Mouse (Mus musculus): Measurements from ENCODE around the gene H3f3a.

Gene H3f3a

DNA sequence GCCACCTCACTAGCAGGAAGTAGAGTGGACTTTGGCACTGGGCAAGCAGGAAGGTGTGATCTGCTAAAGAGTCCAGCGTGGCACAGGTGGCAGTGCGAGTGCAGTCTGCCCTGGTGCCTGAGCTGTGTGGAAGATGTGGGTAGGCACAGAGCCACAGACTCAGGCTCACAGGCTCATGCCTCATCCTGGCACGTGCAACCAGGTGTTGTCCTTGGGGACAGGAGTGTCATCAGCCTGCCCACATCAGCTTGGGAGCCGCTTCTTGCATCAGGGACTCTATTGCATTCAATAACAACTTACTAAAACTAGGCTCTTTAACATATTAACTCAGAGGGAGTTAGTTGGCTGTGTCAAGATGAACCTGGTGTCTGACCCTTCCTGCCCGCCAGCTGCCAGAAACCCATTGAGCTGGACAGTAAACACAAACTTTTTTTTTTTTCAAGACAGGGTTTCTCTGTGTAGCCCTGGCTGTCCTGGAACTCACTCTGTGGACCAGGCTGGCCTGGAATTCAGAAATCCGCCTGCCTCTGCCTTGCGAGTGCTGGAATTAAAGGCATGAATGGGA, 55.7 kb downstream of the H3f3a start:
- no peak for DNase-seq (ENCODE audit: low spot score)

DNA sequence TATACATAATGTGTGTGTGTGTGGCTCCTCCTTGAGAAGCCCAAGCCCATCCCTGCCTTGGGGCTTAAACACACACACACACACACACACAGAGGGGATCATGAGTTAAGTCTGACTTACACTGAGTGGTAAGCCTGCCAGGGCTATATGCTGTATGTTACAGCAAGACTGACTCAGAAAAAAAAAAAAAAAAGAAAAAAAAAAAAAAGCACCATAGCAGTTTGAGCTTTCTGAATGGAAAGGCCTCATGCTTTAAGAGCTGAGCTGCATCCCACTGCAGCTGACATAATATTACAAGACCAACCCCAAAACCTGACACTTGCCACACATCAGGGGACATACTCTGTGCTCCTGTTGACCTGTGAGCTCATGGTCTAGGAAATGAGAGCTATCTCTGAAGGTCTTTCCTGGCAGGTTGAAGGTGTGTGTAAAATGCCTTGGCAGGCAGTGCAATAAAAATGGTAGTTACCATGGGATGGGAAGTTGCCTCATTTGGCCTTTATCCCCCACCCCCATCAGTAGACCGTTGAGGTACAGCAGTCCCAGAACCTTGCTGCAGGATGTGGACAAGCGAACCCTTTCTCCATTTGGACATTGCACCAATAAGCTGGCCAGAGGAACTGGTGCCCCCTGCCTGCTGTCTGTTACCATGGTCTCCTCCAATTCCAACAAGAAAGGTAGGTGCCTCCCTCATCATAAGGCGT, 56.3 kb downstream of the H3f3a start:
- no peak for DNase-seq (ENCODE audit: low spot score)

DNA sequence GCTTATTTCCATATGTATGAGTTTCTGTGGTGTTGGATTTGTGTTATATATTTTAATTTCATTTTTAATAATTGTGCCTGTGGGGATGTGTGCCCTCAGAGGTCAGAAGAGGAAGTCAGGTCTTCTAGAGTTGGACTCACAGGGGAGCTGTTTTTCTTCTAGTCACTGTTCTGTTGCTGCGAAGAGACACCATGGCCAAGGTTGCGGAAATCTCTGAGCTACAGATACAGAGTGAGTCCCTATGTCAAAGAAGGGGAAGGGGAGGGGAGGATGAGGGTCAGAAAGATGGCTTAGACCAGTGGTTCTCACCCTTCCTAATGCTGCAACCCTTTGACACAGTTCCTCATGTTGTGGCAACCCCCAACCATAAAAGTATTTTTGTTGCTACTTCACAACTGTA, 57.0 kb downstream of the H3f3a start:
- DNase-seq (ENCODE audit: low spot score): no peak

DNA sequence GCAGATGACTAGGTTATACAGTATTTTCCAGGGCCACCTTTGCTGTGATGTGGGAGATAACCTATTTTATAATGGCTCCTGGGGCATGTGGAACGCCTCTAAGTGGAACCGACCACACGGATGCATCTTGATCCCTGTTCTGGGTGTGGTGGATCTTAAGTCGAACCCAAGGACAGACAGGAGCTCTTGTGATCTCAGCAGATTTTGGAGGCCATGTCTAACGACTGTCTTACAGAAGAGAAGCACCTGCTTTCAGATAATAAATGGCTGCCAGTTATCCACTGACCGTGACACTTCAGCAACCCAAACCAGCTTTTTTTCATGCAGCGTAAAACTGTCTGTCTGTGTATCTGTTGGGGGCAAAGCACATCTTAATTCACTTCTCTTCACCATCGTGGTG, 59.4 kb downstream of the H3f3a start:
- DNase-seq (ENCODE audit: low spot score): no peak

DNA sequence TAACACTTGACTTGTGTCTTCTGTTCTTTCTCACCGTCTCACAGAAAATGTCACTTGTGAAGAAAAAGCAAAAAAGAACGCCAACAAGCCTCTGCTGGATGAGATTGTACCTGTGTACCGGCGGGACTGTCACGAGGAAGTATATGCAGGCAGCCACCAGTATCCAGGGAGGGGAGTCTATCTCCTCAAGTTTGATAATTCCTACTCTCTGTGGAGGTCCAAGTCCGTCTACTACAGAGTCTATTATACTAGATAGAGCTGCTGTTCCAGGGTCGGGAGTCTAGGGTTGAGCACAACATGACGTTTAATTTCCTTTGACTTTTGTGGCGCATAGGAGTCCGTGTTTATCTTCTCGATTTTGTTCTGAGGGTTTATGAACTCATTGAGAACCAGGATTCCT, 61.6 kb downstream of the H3f3a start:
- DNase-seq (ENCODE audit: low spot score): no peak

Data from testis, postnatal 14 days (tissue).